Mouse (Mus musculus): ENCODE measurements around the gene Muc13. TPM values are rescaled to one million over a fixed set of nuclear protein-coding genes. Genes with fewer than 3 reads are reported as not detected.

The Muc13 gene
- total RNA-seq (2023) = under 1 TPM; 0.75 to 0.96 TPM

DNA sequence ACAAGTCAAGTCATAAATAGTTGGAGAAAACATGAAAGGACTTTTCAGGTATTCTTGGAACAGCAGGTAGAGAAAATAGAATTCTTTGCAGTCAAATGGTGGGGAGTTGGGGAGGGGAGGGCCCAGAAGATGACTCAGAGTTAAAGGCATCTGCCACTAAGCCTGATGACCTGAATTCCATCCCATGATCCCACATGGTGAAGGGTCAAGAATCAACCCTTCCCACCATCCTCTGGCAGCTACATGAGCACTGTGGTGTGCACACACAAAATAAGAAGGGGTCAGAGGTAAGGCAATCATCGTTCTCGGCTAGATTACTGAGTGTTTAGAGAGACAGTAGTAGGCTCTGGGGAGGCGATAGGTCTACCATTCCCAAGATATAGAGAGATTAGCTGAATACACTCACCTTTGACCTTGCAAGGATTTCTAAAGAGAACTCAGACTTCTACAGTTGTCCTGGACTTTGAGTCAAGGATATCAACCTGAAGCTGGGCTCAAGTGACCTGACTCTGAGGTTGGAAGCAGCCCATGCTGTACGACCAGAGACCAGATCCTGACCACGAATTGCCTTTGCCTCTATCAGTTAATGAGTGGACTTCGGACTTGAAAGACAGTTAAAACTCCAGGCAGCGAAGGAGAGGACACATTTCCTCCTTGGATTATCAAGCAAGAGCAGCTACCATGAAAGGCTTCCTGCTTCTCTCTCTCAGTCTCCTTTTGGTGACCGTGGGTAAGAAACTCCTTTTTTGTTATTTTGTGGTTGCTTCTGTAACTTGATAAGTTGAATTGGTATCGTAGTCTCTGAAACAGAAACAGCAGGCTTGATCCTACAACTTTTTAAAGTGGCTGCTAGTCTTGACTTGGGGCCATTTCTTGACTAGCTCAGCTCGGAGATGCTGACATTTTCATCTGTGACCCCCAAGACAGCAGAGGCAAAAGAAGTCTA lies at the start of gene Muc13:
TSS of gene Muc13 (plus strand) at position 192 of the 946 bp plus-strand sequence.

DNA sequence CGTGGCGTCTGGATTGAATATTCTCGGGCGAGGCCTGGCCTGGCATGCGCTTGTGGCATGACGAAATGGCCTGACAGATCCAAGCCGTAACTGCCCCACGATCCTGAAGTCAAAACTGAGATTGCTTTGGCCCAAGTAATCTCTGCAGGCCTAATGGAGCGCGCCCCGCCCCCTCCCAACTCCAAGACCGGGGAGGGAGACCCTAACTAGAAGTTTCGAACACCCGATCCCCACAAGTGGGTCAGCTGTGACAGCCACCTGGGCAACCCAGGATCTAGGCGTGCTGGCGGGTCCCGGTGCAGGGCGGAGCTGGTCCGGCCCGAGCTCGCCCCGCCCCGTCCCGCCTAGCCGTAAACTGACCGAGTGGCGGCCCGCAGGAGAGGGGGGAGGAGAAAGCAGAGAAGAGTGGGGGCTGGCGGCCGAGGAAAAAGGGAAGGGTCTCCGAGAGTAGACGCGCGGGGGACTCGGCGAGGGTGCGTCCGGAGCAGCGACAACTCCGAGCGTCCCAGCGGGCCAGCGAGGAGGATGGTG lies 35.5 kb downstream of the Muc13 start, which contains the start of gene Itgb5:
TSS of gene Itgb5 (plus strand) at position 365 of the 531 bp plus-strand sequence.

Other genes with a start within 250 kb of the Muc13 start
- gene Heg1, start 109.7 kb upstream of the Muc13 start, total RNA-seq (2023) = 10 to 100 TPM; 10.5 to 14.0 TPM
- 1 to 10 TPM; 7.3 to 9.7 TPM for gene Itgb5, start 35.6 kb downstream of the Muc13 start, total RNA-seq (2023)
- gene Umps, start 173.0 kb downstream of the Muc13 start, total RNA-seq (2023) = 10 to 100 TPM; 15.3 to 20.5 TPM